Mouse (Mus musculus) forebrain, postnatal 0 days (tissue): Measurements from ENCODE around the gene Tmc7. TPM values are rescaled to one million over a fixed set of nuclear protein-coding genes. Genes with fewer than 3 reads are reported as not detected.

Source experiments
- ATAC-seq: fragments of 200-750 bp; cut with Nextera tagmentation; 2 replicates; pipeline ENCODE4 v1.8.0; 2017; ENCODE audit warnings: mild to moderate bottlenecking, moderate library complexity
- DNase-seq: peaks from one replicate; pipeline ENCODE4 v3.0.0-alpha.2; 2015
- H3K27ac ChIP-seq: fragments of 300-500 bp; sonication (generic); 2 replicates; pipeline ENCODE4 v1.5.1; 2014; ENCODE audit warnings: low read depth, mild to moderate bottlenecking, antibody characterized with exemption, low read length, moderate library complexity, mixed read lengths
- H3K27me3 ChIP-seq: fragments of 300-500 bp; sonication (generic); 2 replicates; pipeline ENCODE4 v1.6.1; 2014; ENCODE audit warnings: mild to moderate bottlenecking, low read length, mixed read lengths; ENCODE audit not compliant: insufficient read depth
- H3K36me3 ChIP-seq: fragments of 300-500 bp; sonication (generic); 2 replicates; pipeline ENCODE4 v1.6.1; 2014; ENCODE audit warnings: mild to moderate bottlenecking, moderate library complexity; ENCODE audit not compliant: insufficient read depth
- H3K4me1 ChIP-seq: fragments of 300-500 bp; sonication (generic); 2 replicates; pipeline ENCODE4 v1.6.1; 2014; ENCODE audit warnings: antibody characterized with exemption; ENCODE audit not compliant: insufficient read depth
- H3K4me2 ChIP-seq: fragments of 300-500 bp; sonication (generic); 2 replicates; pipeline ENCODE4 v1.6.1; 2014; ENCODE audit warnings: low read depth, mild to moderate bottlenecking, moderate library complexity
- H3K4me3 ChIP-seq: fragments of 300-500 bp; sonication (generic); 2 replicates; pipeline ENCODE4 v1.5.1; 2014; ENCODE audit warnings: low read depth, low read length, mixed read lengths
- H3K9ac ChIP-seq: fragments of 300-500 bp; sonication (generic); 2 replicates; pipeline ENCODE4 v1.6.1; 2014; ENCODE audit warnings: mild to moderate bottlenecking
- H3K9me3 ChIP-seq: fragments of 300-500 bp; sonication (generic); 2 replicates; pipeline ENCODE4 v1.6.1; 2016; ENCODE audit warnings: low read length
- CTCF ChIP-seq: sonication (generic); IDR thresholded peaks from 2 replicates; pipeline ENCODE4 v1.5.1; 2016; ENCODE audit warnings: antibody characterized with exemption, control low read depth, low read depth
- WGBS: fragments of 180-500 bp; shearing (Covaris S2); extraction: QIAGEN DNeasy Blood & Tissue Kit; methylation state at CpG from one replicate; pipeline ENCODE4 v1.1.7; 2014; 5-methylcytosine and 5-hydroxymethylcytosine counted together
- polyA plus RNA-seq: library from polyadenylated mRNA; unstranded; fragments of >200 nt; fragmentation: Nextera tagmentation; extraction: Ambion mirVana; gene quantifications from 2 replicates; pipeline ENCODE4 v1.2.1, GENCODE M21; 2015
- total RNA-seq: library from RNA; depleted of rRNA; stranded (reverse); fragments of >200 nt; gene quantifications from 2 replicates; pipeline ENCODE4 v1.2.3, GENCODE M21; 2014

Gene Tmc7
- total and polyA plus RNA-seq, 2 experiments from 2014 or later, result 4.2 to 10.3 TPM

- H3K4me2 ChIP-seq, result no peak overlapping the region
- no peaks in the 10 kb centered on the region for H3K27me3 ChIP-seq
- no peak overlapping the region for H3K9ac ChIP-seq
- 0 out of 2 replicates have a peak, but pooled peaks cover 6% of the 10 kb centered on the region for H3K4me1 ChIP-seq
- no peak for ATAC-seq
- DNase-seq, result no peak
- H3K4me3 ChIP-seq, result no peak overlapping the region
- no peak for TF ChIP-seq CTCF
- 48% methylated on average over 6 of the region's 6 CpGs for WGBS
- H3K9me3 ChIP-seq, result no peaks in the 10 kb centered on the region
- H3K27ac ChIP-seq, result no peak overlapping the region
- H3K36me3 ChIP-seq, result no peaks in the 10 kb centered on the region
Measured at GRCm38 (mm10) chr7:118585856-118586255, 1.3 kb upstream of the Tmc7 start.

GRCm38 (mm10) chr7:118584926-118585325 is 390 bp upstream of the Tmc7 start:
- H3K9ac ChIP-seq, result no peak overlapping the region
- no peak for TF ChIP-seq CTCF
- no peaks in the 10 kb centered on the region for H3K36me3 ChIP-seq
- ATAC-seq, result peak; percentile 15
- WGBS, result 59% methylated on average over 5 of the region's 5 CpGs
- no peaks in the 10 kb centered on the region for H3K9me3 ChIP-seq
- peak overlapping the region; percentile 60 for H3K4me2 ChIP-seq
- H3K27ac ChIP-seq, result no peak overlapping the region
- no peak for DNase-seq
- H3K4me3 ChIP-seq, result peak overlapping the region; percentile 52
- H3K4me1 ChIP-seq, result 0 out of 2 replicates have a peak, but pooled peaks cover 6% of the 10 kb centered on the region
- no peaks in the 10 kb centered on the region for H3K27me3 ChIP-seq

DNA sequence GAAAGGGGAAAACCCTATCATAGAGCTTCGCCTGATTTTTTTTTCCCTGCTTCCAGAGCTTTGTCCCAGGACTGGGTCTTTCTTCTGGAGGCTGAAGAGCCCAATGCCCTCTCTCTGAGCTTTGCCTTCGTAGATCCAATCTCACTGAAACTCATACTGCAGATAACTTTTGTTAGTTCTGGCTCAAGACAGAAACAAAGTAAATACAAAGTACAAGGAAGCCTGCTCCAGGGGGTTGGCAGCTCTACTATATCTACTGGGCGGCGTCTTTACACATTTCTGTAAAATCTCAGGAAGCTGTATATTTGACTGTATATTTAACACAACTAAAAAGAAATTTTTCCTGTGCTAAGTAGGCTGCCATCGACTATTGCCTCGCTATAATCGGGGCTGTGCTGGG is 715 bp downstream of the Tmc7 start:
- Histone ChIP-seq H3K4me2 (peak overlapping the region; percentile 60), H3K27ac (peak overlapping the region; percentile 31), H3K36me3 (no peaks in the 10 kb centered on the region), H3K4me3 (peak overlapping the region; percentile 52), H3K4me1 (0 out of 2 replicates have a peak, but pooled peaks cover 6% of the 10 kb centered on the region), H3K9me3 (no peaks in the 10 kb centered on the region), H3K9ac (peak overlapping the region; percentile 71), H3K27me3 (no peaks in the 10 kb centered on the region)
- ATAC-seq (no peak), DNase-seq (peak; percentile 13)
- no peak for TF ChIP-seq CTCF
- WGBS, result 13% methylated on average over 7 of the region's 7 CpGs

GRCm38 (mm10) chr7:118579938-118580337 is 4.6 kb downstream of the Tmc7 start:
- TF ChIP-seq CTCF, result no peak
- Histone ChIP-seq H3K36me3 (no peaks in the 10 kb centered on the region), H3K9me3 (no peaks in the 10 kb centered on the region), H3K4me3 (no peak overlapping the region), H3K27ac (no peak overlapping the region), H3K9ac (no peak overlapping the region), H3K4me1 (0 out of 2 replicates have a peak, but pooled peaks cover 6% of the 10 kb centered on the region), H3K4me2 (no peak overlapping the region), H3K27me3 (no peaks in the 10 kb centered on the region)
- DNase-seq, result no peak
- no peak for ATAC-seq
- WGBS, result 79% methylated on average over 2 of the region's 2 CpGs

DNA sequence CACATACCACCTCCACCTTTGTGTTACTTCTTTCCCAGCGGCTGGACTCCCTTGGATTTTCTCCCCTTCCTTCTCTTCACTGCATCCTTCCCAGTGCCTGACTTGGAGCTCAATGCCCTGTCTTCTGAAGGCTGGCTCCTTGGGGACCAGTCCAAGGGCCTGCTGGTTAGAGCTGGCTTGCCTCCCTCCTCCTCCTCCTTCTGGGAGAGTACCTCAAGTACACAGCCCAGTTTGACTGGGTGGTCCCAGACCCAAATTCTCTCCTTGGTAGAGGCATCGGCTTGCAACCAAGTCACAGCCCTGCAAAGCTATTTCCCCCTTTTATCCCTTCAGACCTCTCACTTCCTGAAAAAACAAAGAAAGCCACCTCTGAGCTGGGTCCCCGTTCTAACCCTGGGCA is 6.3 kb downstream of the Tmc7 start:
- no peaks in the 10 kb centered on the region for H3K27me3 ChIP-seq
- H3K9ac ChIP-seq, result no peak overlapping the region
- H3K9me3 ChIP-seq, result no peaks in the 10 kb centered on the region
- H3K36me3 ChIP-seq, result no peaks in the 10 kb centered on the region
- H3K4me1 ChIP-seq, result no peaks in the 10 kb centered on the region
- no peak overlapping the region for H3K4me3 ChIP-seq
- WGBS, result 60% methylated on average over 3 of the region's 3 CpGs
- DNase-seq, result no peak
- 0 out of 2 replicates have a peak, but pooled peaks have one; percentile 38 for ATAC-seq
- no peak overlapping the region for H3K27ac ChIP-seq
- no peak overlapping the region for H3K4me2 ChIP-seq
- TF ChIP-seq CTCF, result no peak

GRCm38 (mm10) chr7:118572039-118572438 is 12.5 kb downstream of the Tmc7 start:
- H3K36me3 ChIP-seq, result no peaks in the 10 kb centered on the region
- no peak for TF ChIP-seq CTCF
- no peaks in the 10 kb centered on the region for H3K27me3 ChIP-seq
- ATAC-seq (no peak), DNase-seq (no peak)
- H3K4me2 ChIP-seq, result no peak overlapping the region
- no peak overlapping the region for H3K4me3 ChIP-seq
- no peak overlapping the region for H3K9ac ChIP-seq
- WGBS, result 55% methylated on average over 5 of the region's 5 CpGs
- H3K27ac ChIP-seq, result no peak overlapping the region
- H3K4me1 ChIP-seq, result no peaks in the 10 kb centered on the region
- 0 out of 2 replicates have a peak, but pooled peaks cover 4% of the 10 kb centered on the region for H3K9me3 ChIP-seq

DNA sequence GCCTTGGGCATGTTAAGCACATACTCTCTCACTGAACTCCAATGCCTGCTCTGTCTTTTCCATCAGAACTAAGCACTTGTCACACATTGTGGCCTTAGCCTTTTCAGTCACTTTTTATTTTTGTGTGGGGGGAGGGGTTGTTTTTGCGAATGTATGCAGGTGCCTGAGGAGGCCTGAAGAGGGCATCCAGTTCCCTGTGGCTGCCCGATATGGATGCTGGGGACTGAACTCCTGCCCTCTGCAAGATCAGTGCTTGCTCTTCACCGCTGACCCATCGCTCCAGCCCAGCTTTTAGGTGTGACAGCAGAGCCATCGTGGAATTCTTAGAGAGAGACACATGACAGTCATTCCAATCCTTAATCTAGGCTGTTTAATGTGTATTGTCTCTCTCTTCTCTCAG is 13.2 kb downstream of the Tmc7 start:
- no peak overlapping the region for H3K27ac ChIP-seq
- no peak overlapping the region for H3K4me2 ChIP-seq
- TF ChIP-seq CTCF, result no peak
- no peaks in the 10 kb centered on the region for H3K36me3 ChIP-seq
- H3K27me3 ChIP-seq, result no peaks in the 10 kb centered on the region
- DNase-seq (no peak), ATAC-seq (peak; percentile 38)
- H3K4me3 ChIP-seq, result no peak overlapping the region
- 56% methylated on average over 5 of the region's 5 CpGs for WGBS
- 0 out of 2 replicates have a peak, but pooled peaks cover 4% of the 10 kb centered on the region for H3K9me3 ChIP-seq
- H3K4me1 ChIP-seq, result no peaks in the 10 kb centered on the region
- no peak overlapping the region for H3K9ac ChIP-seq

GRCm38 (mm10) chr7:118569121-118569543 is 15.4 kb downstream of the Tmc7 start:
- ATAC-seq, result peak; percentile 86
- no peak overlapping the region for H3K27ac ChIP-seq
- WGBS, result 36% methylated on average over 6 of the region's 6 CpGs

More at GRCm38 (mm10) chr7:118569121-118569543, 15.4 kb downstream of the Tmc7 start:
- no peak for DNase-seq
- no peak overlapping the region for H3K9ac ChIP-seq
- no peaks in the 10 kb centered on the region for H3K4me1 ChIP-seq
- H3K4me2 ChIP-seq, result no peak overlapping the region
- TF ChIP-seq CTCF, result no peak
- H3K36me3 ChIP-seq, result peaks cover 8% of the 10 kb centered on the region
- H3K4me3 ChIP-seq, result no peak overlapping the region
- no peaks in the 10 kb centered on the region for H3K27me3 ChIP-seq
- H3K9me3 ChIP-seq, result 0 out of 2 replicates have a peak, but pooled peaks cover 4% of the 10 kb centered on the region
